Mouse (Mus musculus) frontal cortex, postnatal 36 days (tissue): ENCODE measurements at regions not wholly inside any gene's neighbourhood (a gene's known extent, or its start where the extent isn't known, plus 50 kb on each side); places are given as distances from the start of the nearest gene placed in this dataset.
A peak's percentile ranks its signal among the peaks of the same experiment; 100 is the strongest.

Experiments
- DNase-seq, 2 experiments: peaks; one replicate each; pipeline ENCODE4 v3.0.0; 2022; ENCODE audit warnings: low spot score in 2 of 2

GRCm38 (mm10) chr1:48276206-48276605 lies 1383.6 kb upstream of the Slc39a10 start:
- DNase-seq = peak; percentile 37 to 52

GRCm38 (mm10) chr1:48275666-48276065 lies 1383.0 kb upstream of the Slc39a10 start:
- no peak for DNase-seq
